Mouse (Mus musculus): ENCODE measurements around the gene Ifi35. TPM values are rescaled to one million over a fixed set of nuclear protein-coding genes. Genes with fewer than 3 reads are reported as not detected.

Gene Ifi35
- polyA plus RNA-seq, 1 experiment: 44.3 TPM

DNA sequence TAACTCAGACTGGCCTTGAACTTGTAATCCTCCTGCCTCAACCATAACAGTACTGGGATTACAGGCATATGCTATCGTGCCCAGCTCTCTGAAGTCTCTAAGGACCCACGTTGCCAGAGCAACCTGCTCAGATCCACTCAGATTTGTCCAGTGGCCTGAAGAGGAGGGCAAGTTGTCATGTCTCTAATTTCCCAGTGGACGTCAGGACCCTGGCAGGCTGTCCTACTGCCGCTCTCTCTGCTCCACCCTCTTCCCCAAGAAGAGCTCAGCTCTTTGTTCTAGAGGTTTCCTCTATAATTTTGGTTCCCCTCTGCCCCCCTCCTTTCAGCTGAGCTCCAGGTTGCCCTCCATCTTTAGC, 29.0 kb downstream of the Ifi35 start:
- 61% methylated on average over 4 of the region's 4 CpGs for WGBS
- Histone ChIP-seq H3K4me1 (ENCODE audit: control insufficient read depth, insufficient read depth, insufficient read length) (no peaks in the 10 kb centered on the region), H3K4me3 (ENCODE audit: extremely low read depth, insufficient read depth, insufficient read length) (no peak overlapping the region), H3K27me3 (ENCODE audit: control insufficient read depth, insufficient read depth, low read length) (no peaks in the 10 kb centered on the region), H3K36me3 (ENCODE audit: control insufficient read depth, insufficient read depth, low read length) (no peaks in the 10 kb centered on the region), H3K27ac (ENCODE audit: insufficient read depth, low read length) (no peak overlapping the region)
- no peak for TF ChIP-seq POLR2A (IDR thresholded peaks at IDR 0.05; ENCODE audit: low read depth, low read length)
- no peak for DNase-seq (ENCODE audit: low read depth in 1 of 2, low spot score in 2 of 2)

DNA sequence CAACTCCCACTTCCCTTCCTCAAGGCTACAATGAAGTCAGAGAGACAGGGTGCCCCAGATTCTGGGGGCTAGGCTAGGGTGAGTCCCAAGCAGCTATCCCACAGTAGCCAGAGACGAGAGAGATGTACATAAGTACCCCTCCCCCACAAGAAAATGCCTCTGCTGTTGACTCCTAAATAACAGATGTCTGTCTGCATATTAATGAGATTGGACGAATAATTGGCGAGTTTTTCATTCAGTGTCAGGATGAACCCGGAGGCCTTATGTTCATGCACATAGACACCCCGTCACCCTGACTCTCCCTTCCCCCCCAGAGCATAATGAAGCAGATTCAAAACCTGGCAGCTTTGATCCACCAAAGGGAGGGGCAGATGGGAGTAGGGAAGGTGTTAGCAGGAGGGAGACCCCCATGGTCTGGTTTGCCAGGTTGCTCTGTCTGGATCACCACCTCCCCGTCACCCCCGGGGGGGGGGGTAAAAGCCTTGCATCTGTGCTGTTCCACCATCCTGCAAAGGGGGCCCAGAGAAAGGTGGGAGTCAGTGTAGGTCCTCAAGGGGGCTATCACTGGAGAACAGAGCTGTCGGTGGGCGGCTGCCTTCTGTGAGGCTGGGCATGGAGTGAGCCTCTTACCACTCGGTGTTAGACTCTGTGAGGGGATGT, 29.5 kb downstream of the Ifi35 start:
- no peaks in the 10 kb centered on the region for H3K4me1 ChIP-seq (ENCODE audit: control insufficient read depth, insufficient read depth, insufficient read length)
- WGBS: 85% methylated on average over 10 of the region's 10 CpGs
- H3K36me3 ChIP-seq (ENCODE audit: control insufficient read depth, insufficient read depth, low read length): no peaks in the 10 kb centered on the region
- no peak overlapping the region for H3K27ac ChIP-seq (ENCODE audit: insufficient read depth, low read length)
- DNase-seq (ENCODE audit: low read depth in 1 of 2, low spot score in 2 of 2): no peak
- no peaks in the 10 kb centered on the region for H3K27me3 ChIP-seq (ENCODE audit: control insufficient read depth, insufficient read depth, low read length)
- TF ChIP-seq CTCF (IDR thresholded peaks at IDR 0.05; ENCODE audit: extremely low read depth, insufficient read depth, insufficient read length, insufficient replicate concordance): no peak
- TF ChIP-seq POLR2A (IDR thresholded peaks at IDR 0.05; ENCODE audit: low read depth, low read length): no peak
- H3K4me3 ChIP-seq (ENCODE audit: extremely low read depth, insufficient read depth, insufficient read length): no peak overlapping the region

DNA sequence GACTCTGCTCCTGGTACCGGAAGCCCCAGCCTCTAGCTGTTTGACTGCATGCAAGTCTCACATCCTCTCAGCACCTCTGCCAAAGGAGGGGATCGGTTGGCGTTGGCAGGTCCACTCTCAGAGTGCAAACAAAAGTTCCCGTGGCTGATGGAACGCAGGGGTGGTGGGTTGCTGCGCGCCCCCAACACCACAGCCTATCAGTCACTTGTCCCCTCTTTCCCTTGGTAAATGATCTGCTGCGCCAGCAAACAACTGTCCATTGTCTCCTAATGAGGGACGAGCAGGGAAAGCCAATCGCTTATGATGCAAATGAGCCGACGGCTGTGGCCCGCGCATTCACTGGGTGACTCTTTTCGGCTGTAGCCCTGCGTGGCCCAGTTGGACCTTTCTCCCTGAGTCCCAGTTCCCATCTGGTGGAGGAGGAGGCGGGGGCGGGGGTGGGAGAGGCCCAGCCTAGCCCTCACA, 31.0 kb downstream of the Ifi35 start:
- Histone ChIP-seq H3K4me1 (ENCODE audit: control insufficient read depth, insufficient read depth, insufficient read length) (no peaks in the 10 kb centered on the region), H3K36me3 (ENCODE audit: control insufficient read depth, insufficient read depth, low read length) (no peaks in the 10 kb centered on the region), H3K27me3 (ENCODE audit: control insufficient read depth, insufficient read depth, low read length) (no peaks in the 10 kb centered on the region), H3K4me3 (ENCODE audit: extremely low read depth, insufficient read depth, insufficient read length) (no peak overlapping the region), H3K27ac (ENCODE audit: insufficient read depth, low read length) (no peak overlapping the region)
- no peak for DNase-seq (ENCODE audit: low read depth in 1 of 2, low spot score in 2 of 2)
- WGBS: 61% methylated on average over 18 of the region's 18 CpGs
- TF ChIP-seq POLR2A (IDR thresholded peaks at IDR 0.05; ENCODE audit: low read depth, low read length) (no peak), CTCF (IDR thresholded peaks at IDR 0.05; ENCODE audit: extremely low read depth, insufficient read depth, insufficient read length, insufficient replicate concordance) (no peak)

GRCm38 (mm10) chr11:101480912-101481311, 32.7 kb downstream of the Ifi35 start:
- Histone ChIP-seq H3K27me3 (ENCODE audit: control insufficient read depth, insufficient read depth, low read length) (no peaks in the 10 kb centered on the region), H3K36me3 (ENCODE audit: control insufficient read depth, insufficient read depth, low read length) (no peaks in the 10 kb centered on the region), H3K4me3 (ENCODE audit: extremely low read depth, insufficient read depth, insufficient read length) (no peak overlapping the region), H3K27ac (ENCODE audit: insufficient read depth, low read length) (no peak overlapping the region), H3K4me1 (ENCODE audit: control insufficient read depth, insufficient read depth, insufficient read length) (no peaks in the 10 kb centered on the region)
- 76% methylated on average over 6 of the region's 6 CpGs for WGBS
- no peak for TF ChIP-seq CTCF (IDR thresholded peaks at IDR 0.05; ENCODE audit: extremely low read depth, insufficient read depth, insufficient read length, insufficient replicate concordance)
- no peak for TF ChIP-seq POLR2A (IDR thresholded peaks at IDR 0.05; ENCODE audit: low read depth, low read length)
- DNase-seq (ENCODE audit: low read depth in 1 of 2, low spot score in 2 of 2): no peak

- Histone ChIP-seq H3K36me3 (ENCODE audit: control insufficient read depth, insufficient read depth, low read length) (no peaks in the 10 kb centered on the region), H3K4me1 (ENCODE audit: control insufficient read depth, insufficient read depth, insufficient read length) (no peaks in the 10 kb centered on the region), H3K27me3 (ENCODE audit: control insufficient read depth, insufficient read depth, low read length) (no peaks in the 10 kb centered on the region), H3K27ac (ENCODE audit: insufficient read depth, low read length) (no peak overlapping the region), H3K4me3 (ENCODE audit: extremely low read depth, insufficient read depth, insufficient read length) (no peak overlapping the region)
- WGBS: 74% methylated on average over 3 of the region's 3 CpGs
- no peak for DNase-seq (ENCODE audit: low read depth in 1 of 2, low spot score in 2 of 2)
- no peak for TF ChIP-seq POLR2A (IDR thresholded peaks at IDR 0.05; ENCODE audit: low read depth, low read length)
- TF ChIP-seq CTCF (IDR thresholded peaks at IDR 0.05; ENCODE audit: extremely low read depth, insufficient read depth, insufficient read length, insufficient replicate concordance): no peak
Observed at GRCm38 (mm10) chr11:101483804-101484203, 35.6 kb downstream of the Ifi35 start.

DNA sequence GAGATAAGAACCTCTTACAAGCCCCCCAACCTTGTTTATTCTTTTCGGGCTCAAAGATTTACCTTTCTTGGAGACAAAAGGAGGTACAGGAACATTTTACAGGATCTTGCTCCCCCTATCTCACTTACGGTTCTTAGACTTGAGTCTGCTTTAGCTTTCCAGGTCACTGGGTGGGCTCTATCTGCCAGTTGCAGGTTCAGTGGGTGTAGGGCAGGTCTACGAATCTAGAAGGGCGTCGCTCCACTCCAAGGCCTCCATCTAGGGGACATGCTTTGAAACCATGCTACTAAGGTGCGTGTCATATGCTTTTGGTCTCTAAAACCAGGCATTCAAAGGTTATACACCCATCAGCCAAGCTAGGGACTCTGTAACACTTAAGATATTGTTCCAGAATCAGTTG, 36.0 kb downstream of the Ifi35 start:
- Histone ChIP-seq H3K4me3 (ENCODE audit: extremely low read depth, insufficient read depth, insufficient read length) (no peak overlapping the region), H3K27ac (ENCODE audit: insufficient read depth, low read length) (no peak overlapping the region), H3K36me3 (ENCODE audit: control insufficient read depth, insufficient read depth, low read length) (no peaks in the 10 kb centered on the region), H3K27me3 (ENCODE audit: control insufficient read depth, insufficient read depth, low read length) (no peaks in the 10 kb centered on the region), H3K4me1 (ENCODE audit: control insufficient read depth, insufficient read depth, insufficient read length) (no peaks in the 10 kb centered on the region)
- TF ChIP-seq CTCF (IDR thresholded peaks at IDR 0.05; ENCODE audit: extremely low read depth, insufficient read depth, insufficient read length, insufficient replicate concordance) (no peak), POLR2A (IDR thresholded peaks at IDR 0.05; ENCODE audit: low read depth, low read length) (no peak)
- WGBS: 80% methylated on average over 6 of the region's 6 CpGs
- DNase-seq (ENCODE audit: low read depth in 1 of 2, low spot score in 2 of 2): no peak

DNA sequence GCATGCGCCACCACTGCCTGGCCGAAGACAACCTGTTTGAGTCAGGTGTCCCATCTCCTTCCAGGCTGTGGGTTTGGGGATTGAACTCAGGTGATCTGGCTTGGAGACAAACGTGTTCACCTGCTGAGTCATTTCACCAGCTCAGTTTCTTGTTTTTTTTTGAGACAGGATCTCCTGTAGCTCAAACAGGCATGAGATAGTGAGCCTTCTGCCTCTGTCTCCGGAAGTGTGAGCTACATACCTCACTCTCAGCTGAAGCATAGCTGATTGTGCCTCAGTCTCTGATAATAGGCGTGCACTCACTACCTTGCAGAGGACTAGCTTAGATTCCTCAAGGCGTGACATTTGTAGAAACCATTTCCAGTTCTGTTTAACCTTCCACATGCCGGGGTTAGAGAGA, 36.6 kb downstream of the Ifi35 start:
- H3K27me3 ChIP-seq (ENCODE audit: control insufficient read depth, insufficient read depth, low read length): no peaks in the 10 kb centered on the region
- no peak for DNase-seq (ENCODE audit: low read depth in 1 of 2, low spot score in 2 of 2)
- 76% methylated on average over 7 of the region's 7 CpGs for WGBS
- H3K4me1 ChIP-seq (ENCODE audit: control insufficient read depth, insufficient read depth, insufficient read length): no peaks in the 10 kb centered on the region
- no peak overlapping the region for H3K4me3 ChIP-seq (ENCODE audit: extremely low read depth, insufficient read depth, insufficient read length)
- no peak overlapping the region for H3K27ac ChIP-seq (ENCODE audit: insufficient read depth, low read length)
- TF ChIP-seq POLR2A (IDR thresholded peaks at IDR 0.05; ENCODE audit: low read depth, low read length) (no peak), CTCF (IDR thresholded peaks at IDR 0.05; ENCODE audit: extremely low read depth, insufficient read depth, insufficient read length, insufficient replicate concordance) (no peak)
- no peaks in the 10 kb centered on the region for H3K36me3 ChIP-seq (ENCODE audit: control insufficient read depth, insufficient read depth, low read length)

Data from spleen, adult 2 months (tissue).